Mouse (Mus musculus) gastrocnemius, postnatal 14 days (tissue): ENCODE measurements around the gene Rab40c. TPM values are rescaled to one million over a fixed set of nuclear protein-coding genes. Genes with fewer than 3 reads are reported as not detected.
A peak's percentile ranks its signal among the peaks of the same experiment; 100 is the strongest.

Source experiments
- DNase-seq: peaks from one replicate; pipeline ENCODE4 v3.0.0; 2021; ENCODE audit warnings: mixed read lengths
- intact Hi-C: fragments of 180-260 bp; cut with DNase I; formaldehyde crosslinking; loops from one replicate; pipeline ENCODE4 v1.15.1; 2025; ENCODE audit warnings: low total_unique reads
- total RNA-seq, 2 experiments: library from RNA; stranded (reverse); gene quantifications; 2 replicates each; pipeline ENCODE4 v1.2.3; 2021

The Rab40c gene
- total RNA-seq, 2 experiments from 2014 or later: 10.1 to 10.3 TPM

DNA sequence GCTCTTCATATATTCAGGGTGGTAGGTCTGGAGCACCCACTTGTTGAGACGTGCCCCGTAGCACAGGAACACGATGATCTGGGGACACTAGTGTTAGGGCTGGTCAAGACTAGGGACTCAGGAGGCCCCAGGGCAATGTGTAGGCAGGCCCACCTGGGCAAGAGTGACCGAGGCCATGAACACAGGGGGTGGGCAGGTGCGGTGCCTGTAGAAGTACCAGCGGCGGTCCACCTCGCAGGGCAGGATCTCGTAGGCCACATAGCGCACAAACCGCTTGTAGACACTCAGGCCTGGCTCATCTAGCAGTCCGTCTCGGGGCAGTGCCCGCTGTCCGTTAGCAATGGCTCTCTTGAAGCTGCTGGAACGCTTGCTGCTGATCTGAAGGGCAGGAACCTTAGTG lies 83.7 kb downstream of the Rab40c start:
- DNase-seq: no peak
- intact Hi-C loops: no loop called here

- no peak for DNase-seq
- intact Hi-C loops: no loop called here
Measured at GRCm38 (mm10) chr17:25835301-25835700, 84.2 kb downstream of the Rab40c start.

- intact Hi-C loops: no loop called here
Measured at GRCm38 (mm10) chr17:25834595-25835222, 84.8 kb downstream of the Rab40c start.

DNA sequence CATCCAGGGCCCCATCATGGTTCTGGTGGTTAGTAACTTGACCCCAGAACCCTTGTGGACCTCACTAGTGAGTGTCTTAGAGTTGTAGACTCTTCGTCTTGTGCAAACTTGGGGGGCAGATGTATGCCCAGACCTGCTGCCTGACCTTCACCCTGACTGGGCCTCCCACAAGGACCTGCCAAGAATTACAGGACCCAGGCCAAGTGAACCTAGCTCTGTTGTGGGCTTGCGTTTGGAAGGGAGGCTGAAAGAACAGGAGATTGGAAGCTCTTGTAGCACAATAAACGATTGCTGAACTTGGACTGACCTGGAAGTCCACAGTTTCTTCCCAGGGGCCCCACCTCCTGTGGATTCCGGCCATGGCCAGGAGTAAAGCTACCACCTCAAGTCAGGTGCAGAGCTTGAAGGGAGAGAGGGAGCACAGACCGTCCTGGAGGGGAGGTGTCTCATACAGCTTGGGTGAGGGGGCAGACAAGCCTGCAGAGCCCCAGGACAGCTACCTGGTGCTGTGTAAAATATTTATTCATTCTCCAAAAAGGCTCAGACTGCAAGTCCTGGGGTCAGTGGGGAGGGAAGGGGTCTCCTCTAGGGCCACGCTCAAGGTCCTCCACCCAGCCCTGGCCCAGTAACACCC lies 85.4 kb downstream of the Rab40c start:
- intact Hi-C loops: no loop called here
- no peak for DNase-seq

More at GRCm38 (mm10) chr17:25834595-25835222, 84.8 kb downstream of the Rab40c start:
- DNase-seq: no peak

DNA sequence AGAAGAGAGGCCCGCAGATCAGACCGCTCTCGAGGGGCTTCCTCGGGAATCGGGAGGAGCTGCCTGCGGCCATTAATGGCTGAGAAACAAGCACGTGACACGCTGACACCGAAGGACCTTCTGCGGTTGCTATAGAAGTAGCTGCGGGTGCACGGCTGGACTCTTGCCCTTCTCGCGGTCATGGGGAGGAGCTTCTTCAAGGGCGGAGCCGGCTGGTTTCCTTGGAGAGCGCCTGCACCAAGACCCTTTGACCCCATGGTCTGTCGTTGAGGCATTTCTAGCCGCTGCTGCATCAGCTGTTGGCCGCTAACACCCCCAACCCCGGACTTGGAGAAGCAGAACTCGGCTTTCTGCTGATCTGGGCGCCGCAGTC lies 86.2 kb downstream of the Rab40c start, which contains the start of gene Stub1:
Stub1 (minus strand) TSS at position 114 of the 373 bp plus-strand sequence.
- intact Hi-C loops: no loop called here

DNA sequence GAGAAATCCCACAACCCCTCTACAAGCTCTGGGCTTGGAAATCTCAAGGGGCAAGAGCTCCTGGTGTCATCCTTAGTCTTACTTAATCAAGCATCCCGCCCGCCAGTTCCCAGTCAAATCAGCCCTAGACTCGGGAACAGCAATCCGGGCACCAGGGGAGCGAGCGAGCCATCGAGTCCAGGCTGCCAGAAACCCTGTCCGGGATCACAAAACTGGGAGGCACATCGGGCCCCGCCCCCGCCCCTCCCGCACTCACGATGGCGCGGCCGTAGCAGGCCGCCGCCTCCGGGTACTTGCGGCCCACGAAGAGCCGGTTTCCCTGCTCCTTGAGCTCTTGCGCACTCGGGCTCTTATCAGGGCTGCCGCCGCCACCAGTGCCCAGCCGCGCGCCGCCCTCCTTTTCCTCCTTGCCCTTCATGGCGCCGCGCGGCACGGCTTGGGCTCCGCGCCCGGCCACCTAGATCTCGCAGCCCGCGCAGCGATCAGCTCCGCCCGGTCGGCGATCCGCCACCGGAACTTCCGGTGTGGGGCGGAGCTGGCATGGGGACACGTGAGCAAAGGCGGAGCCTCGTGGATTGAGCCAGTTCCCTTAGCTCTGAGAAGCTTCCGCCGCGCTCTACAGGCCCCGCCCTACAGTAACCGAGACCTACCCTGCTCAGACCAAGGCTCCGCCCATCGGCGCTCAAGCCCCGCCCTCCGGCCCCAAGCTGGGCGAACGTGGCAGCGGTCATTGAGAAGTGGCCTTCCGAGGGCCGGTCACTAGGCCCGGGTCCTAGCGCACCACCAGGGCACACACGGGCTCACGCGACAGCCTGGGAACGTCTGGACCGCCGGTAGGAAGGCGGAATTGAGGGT lies 86.9 kb downstream of the Rab40c start:
- peak; percentile 100 for DNase-seq
- intact Hi-C loops: no loop called here

More for the DNA sequence above, 86.2 kb downstream of the Rab40c start, which contains the start of gene Stub1:
- DNase-seq: peak; percentile 95

Other genes with a start within 250 kb of the Rab40c start
- gene Gng13, start 202.6 kb downstream of the Rab40c start, total RNA-seq: not detected
- 1 to 10 TPM; 1.3 to 2.5 TPM for gene Chtf18, start 192.3 kb downstream of the Rab40c start, total RNA-seq
- gene Rpusd1, start 192.1 kb downstream of the Rab40c start, total RNA-seq: 1 to 10 TPM; 3.4 to 3.8 TPM
- gene Mslnl, start 183.7 kb downstream of the Rab40c start, total RNA-seq: not detected
- gene Msln, start 165.3 kb downstream of the Rab40c start, total RNA-seq: under 1 TPM in 1 of 2 experiments, not detected in 1; 0.74 TPM
- gene Narfl, start 146.0 kb downstream of the Rab40c start, total RNA-seq: 10 to 100 TPM; 27.7 to 28.8 TPM
- gene Haghl, start 134.1 kb downstream of the Rab40c start, total RNA-seq: 10 to 100 TPM; 13.9 to 16.1 TPM
- not detected for gene Ccdc78, start 133.1 kb downstream of the Rab40c start, total RNA-seq
- gene Fam173a, start 126.8 kb downstream of the Rab40c start, total RNA-seq: 10 to 100 TPM; 36.1 to 37.9 TPM
- not detected for gene AC134908.4, start 124.1 kb downstream of the Rab40c start, total RNA-seq
- gene Metrn, start 122.6 kb downstream of the Rab40c start, total RNA-seq: 10 to 100 TPM; 46.6 to 60.9 TPM
- gene Fbxl16, start 110.6 kb downstream of the Rab40c start, total RNA-seq: 1 to 10 TPM in 1 of 2 experiments, under 1 TPM in 1; 0.95 to 2.2 TPM
- 1 to 10 TPM; 9.1 to 9.2 TPM for gene Wdr24, start 96.1 kb downstream of the Rab40c start, total RNA-seq
- gene Jmjd8, start 90.9 kb downstream of the Rab40c start, total RNA-seq: 10 to 100 TPM; 20.3 to 23.6 TPM
- 10 to 100 TPM; 80.2 to 81.3 TPM for gene Stub1, start 86.3 kb downstream of the Rab40c start, total RNA-seq
- gene Rhbdl1, start 82.4 kb downstream of the Rab40c start, total RNA-seq: 10 to 100 TPM; 11.7 to 12.0 TPM
- 10 to 100 TPM in 1 of 2 experiments, 1 to 10 TPM in 1; 7.5 to 11.0 TPM for gene Gm20683, start 78.0 kb downstream of the Rab40c start, total RNA-seq
- gene Rhot2, start 74.9 kb downstream of the Rab40c start, total RNA-seq: 10 to 100 TPM; 38.0 to 47.1 TPM
- 1 to 10 TPM; 1.6 to 2.0 TPM for gene Wdr90, start 58.2 kb downstream of the Rab40c start, total RNA-seq
- 10 to 100 TPM; 52.3 to 73.3 TPM for gene Mcrip2, start 51.0 kb downstream of the Rab40c start, total RNA-seq
- 10 to 100 TPM; 26.1 to 27.7 TPM for gene Mettl26, start 44.7 kb downstream of the Rab40c start, total RNA-seq
- under 1 TPM; 0.49 to 0.55 TPM for gene Wfikkn1, start 38.9 kb downstream of the Rab40c start, total RNA-seq
- gene Pigq, start 25.2 kb upstream of the Rab40c start, total RNA-seq: 10 to 100 TPM; 29.8 to 30.2 TPM
- gene Nhlrc4, start 25.2 kb upstream of the Rab40c start, total RNA-seq: not detected
- not detected for gene A930017K11Rik, start 32.8 kb upstream of the Rab40c start, total RNA-seq
- 1 to 10 TPM; 4.3 to 5.9 TPM for gene Capn15, start 66.1 kb upstream of the Rab40c start, total RNA-seq
- 10 to 100 TPM; 39.2 to 41.3 TPM for gene Rab11fip3, start 149.8 kb upstream of the Rab40c start, total RNA-seq
- gene Decr2, start 170.6 kb upstream of the Rab40c start, total RNA-seq: 1 to 10 TPM; 4.0 to 4.5 TPM
- 1 to 10 TPM; 3.0 to 3.9 TPM for gene Nme4, start 175.9 kb upstream of the Rab40c start, total RNA-seq
- gene Tmem8, start 193.6 kb upstream of the Rab40c start, total RNA-seq: 1 to 10 TPM in 1 of 2 experiments, under 1 TPM in 1; 0.80 to 1.3 TPM
- 10 to 100 TPM; 55.3 to 57.7 TPM for gene Mrpl28, start 203.8 kb upstream of the Rab40c start, total RNA-seq
- gene Axin1, start 219.0 kb upstream of the Rab40c start, total RNA-seq: 10 to 100 TPM; 12.0 to 13.3 TPM